Mouse (Mus musculus) layer of hippocampus, adult 11-12 months (tissue): ENCODE measurements around the gene Prss21.

Experiments
- DNase-seq: peaks from one replicate; pipeline ENCODE4 v3.0.0; 2022; ENCODE audit warnings: low spot score

Gene Prss21

DNA sequence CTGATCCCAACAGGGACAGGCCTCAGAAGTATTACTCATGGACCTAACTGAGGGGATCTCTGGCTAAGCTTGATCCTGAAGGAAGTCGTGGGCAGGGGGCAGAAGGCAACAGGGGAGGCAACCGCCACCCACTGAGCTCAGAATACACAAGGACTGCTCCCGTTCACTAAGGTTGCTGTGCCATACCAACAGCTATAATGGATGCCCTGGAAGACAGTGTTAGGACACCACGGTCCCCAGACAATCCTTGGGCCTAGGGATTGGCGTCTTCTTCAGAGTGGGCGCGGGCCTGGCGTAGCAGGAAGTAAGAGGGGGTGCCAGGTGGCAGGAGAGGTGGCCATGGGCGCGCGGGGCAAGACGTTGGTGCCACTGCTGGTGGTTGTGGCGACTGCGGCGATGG is at the start of gene Prss21:
Prss21 (plus strand) TSS at position 301 of the 400 bp plus-strand sequence.
- DNase-seq = no peak

DNA sequence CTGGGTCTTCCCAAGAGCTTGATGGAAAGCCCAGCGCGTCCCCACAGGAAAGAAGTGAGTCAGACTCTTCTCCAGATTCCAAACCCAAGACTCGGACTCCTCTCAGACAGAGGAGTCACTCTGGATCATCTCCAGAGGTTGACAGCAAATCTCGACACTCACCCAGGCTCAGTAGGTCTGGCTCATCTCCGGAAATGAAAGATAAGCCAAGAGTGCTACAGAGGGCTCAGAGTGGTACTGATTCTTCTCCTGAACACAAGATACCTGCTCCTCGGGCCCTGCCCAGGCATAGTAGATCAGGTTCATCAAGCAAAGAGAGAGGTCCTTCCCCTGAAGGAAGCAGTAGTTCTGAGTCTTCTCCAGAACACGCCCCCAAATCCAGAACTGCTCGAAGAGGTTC is 49.3 kb upstream of the Prss21 start:
- no peak for DNase-seq

DNA sequence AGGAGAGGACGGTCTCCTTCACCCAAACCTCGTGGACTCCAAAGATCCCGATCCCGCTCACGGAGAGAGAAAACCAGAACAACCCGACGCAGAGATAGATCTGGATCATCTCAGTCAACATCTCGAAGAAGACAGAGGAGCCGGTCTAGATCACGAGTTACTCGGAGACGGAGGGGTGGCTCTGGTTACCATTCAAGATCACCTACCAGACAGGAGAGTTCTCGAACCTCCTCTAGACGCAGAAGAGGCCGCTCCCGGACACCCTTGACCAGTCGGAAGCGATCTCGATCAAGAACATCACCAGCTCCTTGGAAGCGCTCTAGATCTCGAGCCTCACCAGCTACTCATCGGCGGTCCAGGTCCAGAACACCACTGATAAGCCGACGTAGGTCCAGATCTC is 48.6 kb upstream of the Prss21 start:
- DNase-seq = no peak

DNA sequence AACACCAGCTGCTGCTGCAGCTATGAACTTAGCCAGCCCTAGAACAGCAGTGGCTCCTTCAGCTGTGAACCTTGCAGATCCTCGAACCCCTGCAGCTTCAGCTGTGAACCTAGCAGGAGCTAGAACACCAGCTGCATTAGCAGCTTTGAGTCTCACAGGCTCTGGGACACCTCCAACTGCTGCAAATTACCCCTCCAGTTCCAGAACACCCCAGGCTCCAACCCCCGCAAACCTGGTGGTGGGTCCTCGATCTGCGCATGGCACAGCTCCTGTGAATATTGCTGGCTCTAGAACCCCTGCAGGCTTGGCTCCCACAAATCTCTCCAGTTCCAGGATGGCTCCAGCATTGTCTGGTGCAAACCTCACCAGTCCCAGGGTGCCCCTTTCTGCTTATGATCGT is 47.1 kb upstream of the Prss21 start:
- no peak for DNase-seq

DNA sequence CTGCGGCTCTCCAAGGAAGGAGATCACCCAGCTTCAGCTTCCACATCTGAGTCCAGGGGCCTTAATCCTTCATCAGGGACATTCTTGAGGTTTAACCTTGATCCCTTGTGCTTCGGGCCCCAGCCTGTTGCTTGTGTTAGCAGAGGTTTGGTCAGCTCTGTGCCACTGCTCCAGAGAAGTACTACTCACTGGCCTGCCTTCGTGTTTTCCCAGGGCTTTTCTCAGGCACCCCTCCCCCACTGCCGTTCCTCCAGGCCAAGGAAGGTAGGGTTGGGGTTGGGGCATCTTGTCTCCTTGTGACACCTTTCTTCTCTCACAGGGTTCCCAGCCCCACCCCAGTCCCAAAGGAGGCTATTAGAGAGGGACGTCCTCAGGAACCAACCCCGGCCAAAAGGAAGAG is 45.8 kb upstream of the Prss21 start:
- DNase-seq = no peak

DNA sequence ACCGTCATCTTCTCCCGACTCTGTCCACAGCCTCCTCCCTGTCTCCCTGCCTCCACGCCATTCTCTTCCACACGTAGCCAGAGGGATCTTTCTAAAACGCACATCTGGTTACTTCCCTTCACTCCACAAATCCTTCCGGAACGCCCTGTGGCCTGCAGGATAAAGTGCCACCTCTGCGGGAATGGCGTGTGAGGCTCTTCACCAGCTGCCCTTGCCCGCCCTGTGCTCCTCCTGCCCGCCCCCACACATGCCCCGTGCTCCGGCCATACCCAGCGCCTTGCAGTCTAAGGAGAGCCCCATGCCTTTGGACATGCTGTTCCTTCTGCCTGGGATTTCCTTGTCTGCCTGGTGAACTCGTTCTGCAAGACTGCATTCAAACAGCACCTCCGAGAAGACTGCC is 44.8 kb upstream of the Prss21 start:
- DNase-seq = no peak

DNA sequence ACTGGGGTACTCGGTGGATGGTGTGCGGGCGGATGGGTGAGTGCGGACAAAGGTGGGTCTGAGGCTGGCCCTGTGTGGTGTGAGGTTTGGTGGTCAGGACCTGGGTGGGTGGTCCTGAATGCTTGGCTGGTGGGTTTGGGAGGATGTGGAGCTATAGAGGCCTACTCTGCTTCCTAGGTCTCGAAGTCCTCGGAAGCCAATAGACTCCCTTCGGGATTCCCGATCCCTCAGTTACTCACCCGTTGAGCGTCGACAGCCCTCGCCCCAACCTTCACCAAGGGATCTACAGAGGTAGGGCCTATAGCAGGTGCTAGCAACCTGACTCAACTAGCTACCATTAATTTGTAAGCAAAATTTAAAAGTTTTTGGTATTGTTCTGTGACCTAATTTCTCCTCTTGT is 44.2 kb upstream of the Prss21 start:
- no peak for DNase-seq

DNA sequence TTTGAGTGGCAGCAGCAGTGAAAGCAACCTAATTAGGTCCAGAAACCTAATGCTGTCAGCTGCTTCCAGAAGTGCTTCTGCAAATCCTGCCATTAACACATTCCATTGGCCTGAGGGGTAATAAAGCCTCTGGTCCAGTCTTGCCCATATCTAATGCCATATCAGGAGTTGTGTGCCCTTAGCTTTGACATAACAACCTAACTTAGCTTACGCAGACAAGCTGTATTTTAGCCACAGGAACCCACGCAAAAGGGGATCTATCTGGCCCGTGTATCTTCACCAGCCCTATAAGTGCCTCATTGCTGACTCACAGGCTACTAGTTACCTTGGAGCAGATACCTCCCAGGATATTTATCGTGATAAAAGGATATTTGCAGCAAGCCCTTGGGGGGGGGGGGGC is 42.3 kb upstream of the Prss21 start:
- DNase-seq = no peak

DNA sequence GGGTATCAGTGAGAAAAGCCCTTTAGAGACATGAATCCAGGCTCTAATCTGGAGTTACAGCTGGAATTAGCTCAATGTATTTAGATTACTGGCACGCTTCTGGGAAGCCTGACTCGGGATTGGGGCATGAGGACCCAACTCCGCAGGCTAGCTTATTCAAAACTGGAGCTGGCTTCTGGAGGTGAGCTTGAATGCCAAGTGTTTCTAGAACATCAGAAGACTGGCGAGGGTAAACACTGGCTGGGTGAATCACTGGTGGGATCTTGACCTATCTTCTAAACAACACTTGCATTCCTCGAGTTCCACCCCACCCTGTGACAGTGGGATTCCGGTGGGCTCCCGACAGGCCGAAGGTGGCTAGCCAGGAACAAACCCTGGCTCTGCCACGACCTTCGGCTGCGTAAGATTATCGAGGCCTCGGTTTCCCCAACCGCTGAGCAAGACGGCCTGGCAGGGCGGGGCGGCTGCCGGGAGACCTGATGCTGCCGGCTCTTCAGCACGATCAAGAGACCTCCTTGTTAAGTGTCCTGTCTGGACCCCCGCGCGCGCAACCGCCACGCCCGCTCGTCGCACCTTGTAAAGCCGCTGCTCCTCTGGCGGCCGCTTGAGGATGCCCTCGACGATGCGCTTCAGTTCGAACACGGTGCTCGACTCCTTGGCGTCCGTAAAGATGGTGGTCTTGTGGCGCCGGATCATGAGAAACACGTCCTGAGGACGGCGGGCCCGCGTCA is 39.4 kb upstream of the Prss21 start:
- DNase-seq = peak; percentile 62

DNA sequence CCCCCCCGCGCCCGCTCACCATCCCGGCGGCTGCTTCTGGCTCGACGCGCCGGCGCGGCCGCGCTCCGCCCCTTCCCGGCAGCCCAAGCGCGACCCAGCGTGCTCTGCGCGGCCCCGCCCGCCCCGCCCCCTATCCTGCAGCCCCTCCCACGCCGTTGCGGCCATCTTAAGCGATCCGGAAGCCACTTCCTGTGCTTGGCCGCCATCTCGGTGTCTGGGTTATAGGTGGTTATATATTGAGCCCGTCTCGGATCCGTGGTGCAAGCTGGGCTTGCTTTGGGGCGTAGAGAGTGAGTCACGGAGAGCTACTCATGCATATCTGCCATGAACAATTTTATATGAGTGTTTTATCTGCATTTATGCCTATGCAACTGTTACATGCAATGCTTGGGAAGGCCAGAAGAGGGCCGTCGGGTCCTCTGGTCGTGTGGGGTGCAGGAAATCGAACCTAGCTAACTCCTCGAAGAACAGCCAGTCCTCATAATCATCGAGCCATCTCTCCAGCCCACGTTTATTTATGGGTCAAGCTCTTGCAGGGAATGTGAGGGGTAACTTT is 38.7 kb upstream of the Prss21 start, which contains the start of gene Elob:
Elob (minus strand) TSS at position 73 of the 556 bp plus-strand sequence.
- DNase-seq = peak; percentile 90

DNA sequence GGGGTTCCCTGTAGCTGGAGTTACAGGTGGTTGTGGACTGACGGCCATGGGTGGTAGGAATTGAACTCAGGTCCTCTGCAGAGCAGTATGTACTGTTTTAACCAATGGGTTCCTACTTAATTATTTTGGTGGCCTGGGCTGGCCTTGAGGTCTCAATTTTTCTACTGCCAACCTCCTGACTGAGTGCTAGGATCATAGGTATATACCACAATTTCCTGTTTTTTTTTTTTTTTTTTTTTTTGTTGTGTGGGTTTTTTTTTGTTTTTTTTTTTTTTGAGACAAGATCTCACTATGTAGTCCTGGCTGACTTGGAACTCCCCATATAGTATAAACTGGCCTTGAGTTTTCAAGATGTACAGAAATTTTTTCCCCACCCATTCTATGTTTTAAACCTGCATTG is 36.7 kb upstream of the Prss21 start:
- DNase-seq = no peak

DNA sequence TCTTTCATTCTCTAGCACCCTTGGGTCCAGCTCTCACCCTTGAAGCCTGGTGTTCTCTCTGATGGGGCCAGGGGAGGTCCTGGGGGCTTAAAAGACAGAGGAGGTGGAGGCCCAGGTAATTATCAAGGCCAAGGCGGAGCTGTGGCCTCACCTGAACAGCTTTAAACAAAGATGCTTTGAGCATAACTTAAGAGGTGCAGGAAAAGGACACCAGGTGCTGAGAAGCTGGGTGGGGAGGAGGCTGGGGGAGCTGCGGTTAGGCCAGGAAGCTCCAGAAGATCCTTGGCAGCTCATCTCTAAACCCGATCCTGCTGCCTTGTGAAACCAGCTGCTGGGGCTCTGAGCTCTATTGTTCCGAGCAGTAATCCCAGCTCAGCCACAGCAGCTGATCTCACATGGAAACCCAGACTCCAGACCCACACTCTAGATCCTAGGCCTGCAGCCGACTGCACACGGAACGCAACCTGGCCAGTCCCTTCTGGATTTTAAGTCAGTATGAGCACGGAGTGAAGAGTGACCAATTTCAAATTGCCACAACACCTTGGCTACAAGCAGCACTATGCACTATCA is 31.8 kb upstream of the Prss21 start, which contains the start of gene Prss33:
Prss33 (minus strand) TSS at position 51 of the 570 bp plus-strand sequence.
- DNase-seq = no peak

DNA sequence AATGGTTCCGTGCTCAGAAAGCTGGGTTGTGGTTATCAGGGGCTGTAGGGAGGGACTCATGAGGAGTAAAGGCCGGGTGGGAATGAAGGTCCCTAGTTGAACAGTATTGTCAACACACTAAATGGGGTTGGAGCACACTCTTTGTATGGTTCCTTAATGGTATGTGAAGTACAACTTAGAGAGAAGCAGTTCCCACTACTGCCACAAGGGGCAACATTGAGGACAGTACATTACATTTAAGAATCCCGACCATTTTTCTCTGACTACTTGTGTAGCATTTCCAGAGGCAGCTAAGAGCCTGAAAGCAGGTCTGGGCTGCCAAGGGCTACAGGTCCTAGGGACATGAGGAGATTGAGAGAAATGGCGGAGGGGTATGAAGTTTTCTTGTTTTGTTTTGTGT is 26.7 kb upstream of the Prss21 start:
- DNase-seq = peak; percentile 72

DNA sequence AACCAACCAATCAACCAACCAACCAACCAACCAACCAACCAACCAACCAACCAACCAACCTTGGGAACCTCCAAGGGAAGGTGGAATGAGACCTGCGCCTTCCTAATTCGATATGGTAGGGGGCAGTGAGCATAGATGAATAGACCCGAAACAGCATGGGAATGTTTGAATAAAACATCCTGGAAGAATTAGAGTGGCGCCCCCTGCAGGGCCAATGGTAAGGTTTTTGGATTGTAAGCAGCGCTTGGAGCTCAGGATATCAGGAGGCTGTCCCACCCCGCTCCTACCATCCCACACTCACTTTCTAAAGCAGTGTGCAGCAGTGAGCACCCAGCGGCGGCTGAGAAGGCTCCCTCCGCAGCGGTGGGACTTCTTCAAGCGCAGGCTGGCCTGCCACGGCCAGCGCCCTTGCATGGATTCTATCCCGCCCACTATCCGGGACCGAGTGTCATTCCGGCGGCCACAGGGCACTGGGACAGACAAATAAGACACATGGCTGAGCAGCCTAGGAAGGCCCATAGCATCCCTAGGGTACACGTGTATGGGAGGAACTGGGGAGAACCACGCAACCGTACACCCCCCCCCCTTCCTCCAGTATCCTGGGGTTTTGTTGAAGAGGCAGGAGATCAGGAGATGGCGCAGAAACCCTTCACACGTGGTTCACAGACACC is 24.6 kb upstream of the Prss21 start:
- DNase-seq = no peak

DNA sequence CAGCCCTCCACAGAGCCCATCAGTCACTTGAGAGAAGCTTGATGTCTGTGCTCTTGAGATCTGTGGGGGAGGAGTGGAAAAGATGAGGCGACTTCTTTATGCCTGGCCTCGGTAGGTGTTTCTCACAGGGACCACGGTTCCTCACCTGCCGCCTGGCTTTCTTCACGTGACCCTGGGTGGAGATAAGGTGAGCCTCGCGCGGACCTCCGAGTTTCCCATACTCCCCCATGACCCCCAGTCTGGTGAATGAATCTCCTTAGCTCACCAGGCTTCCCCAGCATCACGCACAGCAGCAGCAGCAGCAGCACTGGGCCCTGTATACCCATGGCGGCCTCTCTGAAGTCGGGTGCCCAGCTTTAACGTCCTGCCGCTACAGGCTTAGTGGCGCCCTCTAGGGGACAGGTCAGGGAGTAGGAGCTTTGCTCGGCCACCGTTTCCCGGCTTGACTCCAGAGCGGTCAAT is 24.0 kb upstream of the Prss21 start, which contains the start of the genes Prss32 and Prss41:
Prss32 (plus strand) TSS at position 44 of the 462 bp plus-strand sequence.
Prss41 (minus strand) TSS at position 361 of the 462 bp plus-strand sequence.
- no peak for DNase-seq

DNA sequence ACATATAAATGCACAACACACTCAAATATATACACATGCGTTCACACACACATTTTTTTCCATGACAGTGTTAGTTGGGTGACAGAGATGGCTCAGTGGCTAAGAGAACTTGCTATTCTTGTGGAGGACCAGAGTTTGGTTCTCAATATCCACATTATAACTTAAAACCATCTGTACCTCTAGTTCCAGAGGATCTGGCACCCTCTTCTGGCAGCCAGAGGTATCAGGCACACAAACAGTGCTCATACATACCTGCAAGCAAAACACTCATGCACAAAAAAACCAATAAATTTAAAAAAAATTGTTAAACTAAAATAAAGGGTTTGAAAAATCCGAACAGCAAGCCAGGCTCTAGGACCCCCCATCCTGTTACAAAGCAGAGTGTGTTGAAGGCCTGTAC is 17.8 kb upstream of the Prss21 start:
- DNase-seq = no peak

DNA sequence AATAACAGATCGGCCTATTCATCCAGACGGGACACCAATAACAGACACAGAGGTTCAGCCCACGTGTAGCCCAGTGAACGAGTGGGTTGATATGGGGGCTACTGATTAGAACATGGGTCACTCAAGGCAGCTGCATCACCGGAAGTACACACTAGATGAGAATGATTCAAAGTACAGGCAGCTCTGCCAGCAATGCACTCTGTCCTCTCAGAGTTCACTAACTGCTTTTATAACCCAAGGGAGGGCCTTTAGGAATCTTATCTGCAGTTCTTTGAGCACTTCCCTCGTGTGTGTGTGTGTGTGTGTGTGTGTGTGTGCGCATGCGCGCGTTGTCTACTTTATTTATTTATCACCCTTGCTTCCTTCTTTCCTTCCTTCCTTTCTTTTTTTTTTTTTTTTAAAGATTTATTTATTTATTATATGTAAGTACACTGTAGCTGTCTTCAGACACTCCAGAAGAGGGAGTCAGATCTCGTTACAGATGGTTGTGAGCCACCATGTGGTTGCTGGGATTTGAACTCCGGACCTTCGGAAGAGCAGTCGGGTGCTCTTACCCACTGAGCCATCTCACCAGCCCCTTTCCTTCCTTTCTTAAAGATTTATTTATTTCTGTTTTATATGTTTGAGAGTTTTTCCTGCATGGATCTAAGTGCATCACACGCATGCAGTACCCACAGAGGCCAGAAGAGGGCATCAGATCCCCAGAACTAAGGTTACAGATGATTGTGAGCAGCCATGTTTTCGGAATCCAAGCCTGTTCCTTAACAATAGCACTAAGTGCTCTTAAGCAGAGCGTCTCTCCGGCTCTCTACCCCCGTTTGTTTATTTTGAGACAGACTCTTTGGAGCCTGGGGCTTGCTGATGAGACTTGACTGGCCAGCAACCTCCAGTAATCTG is 16.8 kb upstream of the Prss21 start:
- DNase-seq = peak; percentile 76

DNA sequence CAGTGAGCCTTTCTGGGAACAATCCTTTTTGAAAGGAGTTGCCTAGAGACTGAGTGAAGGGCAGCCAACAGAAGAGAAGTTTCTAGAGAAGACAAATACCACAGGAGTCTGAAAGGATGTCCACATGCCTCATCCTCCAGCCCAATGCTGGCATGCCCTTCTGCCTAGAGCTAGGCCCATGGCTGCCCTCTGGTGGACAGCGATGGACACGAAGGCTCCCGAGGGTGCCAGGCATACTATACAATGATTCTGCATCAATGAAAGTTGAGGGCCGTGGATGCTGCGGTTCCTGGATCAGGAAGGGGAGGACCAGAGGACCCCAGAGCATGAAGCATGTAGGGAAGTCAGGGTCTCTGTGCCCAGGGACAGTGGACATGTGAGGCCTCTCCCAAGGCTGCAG is 14.6 kb upstream of the Prss21 start:
- DNase-seq = no peak

DNA sequence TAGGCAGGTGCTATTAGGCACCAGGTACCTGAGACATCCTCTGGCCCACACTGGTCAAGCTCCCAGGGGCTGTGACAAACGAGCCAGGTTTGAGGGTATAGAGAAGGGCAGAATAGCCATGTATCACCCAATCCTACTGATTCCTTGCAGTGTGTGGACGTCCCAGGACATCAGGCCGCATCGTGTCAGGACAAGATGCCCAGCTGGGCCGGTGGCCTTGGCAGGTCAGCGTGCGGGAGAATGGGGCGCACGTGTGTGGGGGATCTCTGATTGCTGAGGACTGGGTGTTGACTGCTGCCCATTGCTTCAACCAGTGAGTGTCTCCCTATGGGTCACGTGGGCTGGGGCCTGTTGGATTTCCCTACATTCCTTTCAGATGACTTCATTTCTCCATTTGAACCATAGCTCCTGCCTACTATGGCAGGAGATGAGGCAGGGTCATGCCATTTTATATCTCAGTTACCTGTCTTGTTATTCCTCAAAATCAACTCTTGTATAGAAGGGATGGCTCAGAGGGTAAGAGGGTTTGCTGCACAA is 13.6 kb upstream of the Prss21 start:
- DNase-seq = no peak

DNA sequence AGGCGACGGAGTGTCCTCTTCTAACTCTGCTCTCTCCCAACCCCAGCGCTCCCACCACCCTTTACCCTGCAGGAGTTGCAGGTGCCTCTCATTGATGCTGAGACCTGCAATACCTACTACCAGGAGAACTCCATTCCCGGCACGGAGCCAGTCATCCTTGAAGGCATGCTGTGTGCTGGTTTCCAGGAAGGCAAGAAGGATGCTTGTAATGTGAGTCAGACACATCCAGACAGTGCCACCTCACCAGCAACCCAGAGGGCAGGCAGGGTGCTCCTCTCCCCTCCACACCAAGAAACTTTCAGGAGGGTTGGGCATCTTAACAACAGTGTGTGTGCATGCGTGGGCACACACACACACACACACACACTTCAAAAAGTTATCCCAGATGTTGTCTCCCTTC is 10.7 kb upstream of the Prss21 start:
- no peak for DNase-seq

DNA sequence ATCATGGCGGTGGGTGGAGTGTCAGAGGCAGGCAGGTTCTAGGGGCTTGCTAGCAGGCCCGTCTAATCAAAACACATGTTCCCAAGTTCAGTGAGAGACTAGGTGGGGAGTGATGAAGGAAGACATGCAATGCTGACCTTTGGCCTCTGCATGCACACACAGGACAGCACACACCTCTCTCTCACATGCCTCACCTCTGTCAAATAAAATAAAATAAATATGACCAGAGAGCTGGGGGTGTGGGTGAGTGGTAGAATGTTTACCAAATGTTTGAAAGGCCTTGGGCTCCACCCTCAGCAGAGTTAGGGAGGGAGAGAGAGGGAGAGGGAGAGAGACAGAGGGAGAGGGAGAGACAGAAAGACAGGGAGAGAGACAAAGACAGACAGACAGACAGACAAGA is 9.9 kb upstream of the Prss21 start:
- DNase-seq = no peak
